Mouse (Mus musculus): ENCODE measurements around the gene Nrsn1. TPM values are rescaled to one million over a fixed set of nuclear protein-coding genes. Genes with fewer than 3 reads are reported as not detected.
"Not testable (repeated sequence)": the region's sequence is repeated elsewhere in the genome, so short reads cannot be mapped to it uniquely, and the experiment has no call there.

The Nrsn1 gene
- 9.4 and 9.8 TPM in 2 replicates for polyA plus RNA-seq (2016; fragmentation: Nextera tagmentation; extraction: Ambion mirVana)

DNA sequence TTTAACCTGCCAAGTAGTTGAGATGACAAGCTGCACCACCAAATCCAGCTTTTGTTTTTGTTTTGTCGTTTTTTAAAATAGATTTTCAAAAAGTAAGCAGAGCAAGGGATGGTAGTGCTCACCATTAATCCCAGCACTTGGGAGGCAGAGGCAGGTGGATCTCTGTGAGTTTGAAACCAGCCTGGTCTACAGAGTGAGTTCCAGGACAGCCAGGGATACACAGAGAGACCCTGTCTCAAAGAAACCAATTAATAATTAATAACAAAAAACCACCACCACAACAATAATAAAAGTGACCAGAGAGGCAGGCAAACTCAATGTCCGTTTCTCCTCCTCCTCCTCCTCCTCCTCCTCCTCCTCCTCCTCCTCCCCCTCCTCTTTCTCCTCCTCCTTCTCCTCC is at the start of gene Nrsn1:
TSS of gene Nrsn1 (minus strand) at position 101 of the 400 bp plus-strand sequence.
- H3K4me3 ChIP-seq, result peak within 1 kb of the TSS; percentile 57
- H3K9me3 ChIP-seq; DNase-seq (ENCODE audit: low spot score); H3K27me3 ChIP-seq (replicated peaks; ENCODE audit: low read depth, poor library complexity, severe bottlenecking); H3K36me3 ChIP-seq (replicated peaks): not testable (repeated sequence)
- WGBS, result 64% methylated on average over 2 of the region's 2 CpGs
- H3K4me1 ChIP-seq, result peaks cover 26% of the 10 kb centered on the region
- H3K27ac ChIP-seq (replicated peaks), result peak within 1 kb of the TSS; percentile 57; the same call in 1 of the 2 replicates

DNA sequence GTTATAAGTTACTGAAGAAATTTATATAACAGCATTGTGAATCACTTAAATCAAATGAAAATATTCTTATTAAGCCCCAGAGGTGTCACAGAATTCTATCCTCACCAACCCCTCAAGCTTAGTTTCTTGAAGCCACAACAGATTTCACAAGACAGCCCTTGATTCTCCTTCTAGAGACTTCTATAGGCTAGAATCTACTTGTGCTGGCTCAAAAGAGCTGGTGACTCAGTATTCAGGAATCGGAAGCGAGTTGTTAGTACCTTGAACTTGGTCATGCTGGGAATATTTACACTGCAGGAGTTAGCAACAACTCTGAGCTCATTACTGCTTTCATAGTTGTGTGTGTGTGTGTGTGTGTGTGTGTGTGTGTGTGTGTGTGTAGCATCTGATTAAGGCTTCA is 41.8 kb upstream of the Nrsn1 start:
- 91% methylated on average over 2 of the region's 2 CpGs for WGBS
- no peak overlapping the region for H3K4me3 ChIP-seq
- DNase-seq (ENCODE audit: low spot score), result no peak

DNA sequence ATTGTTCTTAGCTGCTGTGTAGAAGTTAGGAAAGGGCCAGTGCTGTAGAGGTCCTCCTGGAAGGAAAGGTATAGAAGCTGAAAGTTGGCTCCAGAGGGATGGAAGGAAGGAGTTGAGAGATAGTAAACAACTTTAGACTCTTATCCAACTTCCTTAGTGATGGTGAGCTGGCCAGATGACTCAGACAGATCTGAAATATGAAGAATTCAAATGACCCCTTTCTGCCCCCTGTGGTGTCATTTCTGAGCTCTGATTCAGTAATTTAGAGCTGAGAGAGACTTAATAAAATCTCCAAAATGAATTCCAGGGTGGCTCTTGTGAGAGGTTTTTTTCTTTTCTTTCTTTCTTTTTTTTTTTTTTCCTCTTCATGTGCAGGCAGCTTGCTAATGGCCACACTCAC is 39.8 kb upstream of the Nrsn1 start:
- Histone ChIP-seq H3K27me3 (replicated peaks; ENCODE audit: low read depth, poor library complexity, severe bottlenecking) (no peaks in the 10 kb centered on the region), H3K9me3 (no peaks in the 10 kb centered on the region), H3K4me1 (no peaks in the 10 kb centered on the region), H3K36me3 (replicated peaks) (no peaks in the 10 kb centered on the region), H3K27ac (replicated peaks) (no peak overlapping the region), H3K4me3 (no peak overlapping the region)
- no peak for DNase-seq (ENCODE audit: low spot score)

More for the DNA sequence above, 41.8 kb upstream of the Nrsn1 start:
- no peaks in the 10 kb centered on the region for H3K4me1 ChIP-seq
- no peak overlapping the region for H3K27ac ChIP-seq (replicated peaks)
- no peaks in the 10 kb centered on the region for H3K9me3 ChIP-seq
- H3K27me3 ChIP-seq (replicated peaks; ENCODE audit: low read depth, poor library complexity, severe bottlenecking), result no peaks in the 10 kb centered on the region
- no peaks in the 10 kb centered on the region for H3K36me3 ChIP-seq (replicated peaks)

DNA sequence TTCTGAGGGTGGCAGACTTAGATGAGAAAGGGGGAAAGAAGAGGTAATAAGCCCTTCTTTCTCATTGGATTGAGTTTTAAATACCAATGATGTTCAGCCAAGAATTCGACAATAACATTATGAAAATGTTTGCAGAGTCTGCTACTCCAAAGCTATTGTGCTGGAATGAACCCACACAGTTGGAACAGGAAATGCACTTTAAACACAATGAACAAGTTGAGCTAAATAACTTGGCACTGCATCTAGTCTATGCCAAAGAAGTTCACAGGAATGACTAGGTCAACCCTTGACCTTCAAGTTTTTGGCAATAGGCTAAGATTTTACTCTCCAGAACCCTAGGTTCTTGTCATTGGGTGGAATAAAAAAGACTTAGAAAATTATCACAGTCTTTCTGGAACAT is 18.4 kb upstream of the Nrsn1 start:
- no peaks in the 10 kb centered on the region for H3K36me3 ChIP-seq (replicated peaks)
- no peaks in the 10 kb centered on the region for H3K9me3 ChIP-seq
- no peak for DNase-seq (ENCODE audit: low spot score)
- H3K4me3 ChIP-seq, result no peak overlapping the region
- H3K27me3 ChIP-seq (replicated peaks; ENCODE audit: low read depth, poor library complexity, severe bottlenecking), result no peaks in the 10 kb centered on the region
- WGBS, result 88% methylated on average over 1 of the region's 1 CpGs
- H3K27ac ChIP-seq (replicated peaks), result no peak overlapping the region
- H3K4me1 ChIP-seq, result no peaks in the 10 kb centered on the region

DNA sequence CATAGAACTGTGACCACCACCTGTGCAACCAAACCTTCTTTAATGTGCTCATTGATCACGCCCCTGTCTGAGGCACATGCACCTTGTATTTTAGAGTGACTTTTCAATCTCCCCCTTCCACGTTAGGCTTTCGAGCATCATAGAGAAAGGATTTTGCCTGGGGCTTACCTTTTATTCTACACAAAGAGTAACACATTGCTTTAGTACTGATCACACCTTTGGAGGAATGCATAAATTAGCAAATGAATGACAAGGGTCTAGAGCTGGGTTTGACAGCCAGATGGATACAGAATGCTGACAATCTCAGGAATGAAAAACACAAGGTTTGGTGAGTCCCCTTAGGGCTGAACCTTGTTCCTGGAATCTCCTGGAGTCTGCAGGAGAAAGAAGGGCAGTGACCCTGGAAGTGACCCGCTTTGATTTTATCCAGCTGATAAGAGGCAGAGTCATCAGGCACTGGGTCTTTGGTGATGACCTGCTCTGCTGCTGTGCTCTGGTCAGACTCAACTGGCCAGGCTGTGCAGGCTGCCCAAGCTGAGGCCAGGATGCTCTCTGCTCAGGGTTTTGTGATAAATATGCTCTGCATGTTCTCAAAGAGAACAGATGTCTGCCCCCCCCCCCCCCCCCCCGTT is 4.7 kb upstream of the Nrsn1 start:
- peak; percentile 14 for DNase-seq (ENCODE audit: low spot score)
- Histone ChIP-seq H3K4me1 (peaks cover 15% of the 10 kb centered on the region), H3K36me3 (replicated peaks) (no peaks in the 10 kb centered on the region), H3K4me3 (no peak overlapping the region), H3K9me3 (no peaks in the 10 kb centered on the region), H3K27me3 (replicated peaks; ENCODE audit: low read depth, poor library complexity, severe bottlenecking) (no peaks in the 10 kb centered on the region), H3K27ac (replicated peaks) (no peak overlapping the region)
- 41% methylated on average over 5 of the region's 5 CpGs for WGBS

DNA sequence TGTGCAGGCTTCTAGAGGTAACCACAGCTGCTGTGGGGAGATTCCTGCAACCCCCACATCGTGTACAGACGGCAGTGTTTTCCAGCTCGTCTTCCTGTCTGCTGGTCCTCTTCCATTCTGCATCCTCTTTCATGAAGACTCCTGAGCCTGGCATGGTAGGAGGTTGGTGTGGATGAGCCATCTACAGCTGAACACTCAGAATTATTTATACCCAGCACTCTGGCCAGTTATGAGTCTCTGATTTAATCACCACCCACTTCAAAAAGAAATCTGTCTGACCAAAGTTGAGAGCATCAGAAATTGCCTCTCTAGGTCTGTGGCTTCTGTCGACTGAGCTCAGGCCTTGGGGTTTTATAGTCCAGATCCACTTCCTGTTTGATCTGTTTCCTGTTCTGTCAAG is 1.9 kb upstream of the Nrsn1 start:
- H3K4me1 ChIP-seq, result peaks cover 28% of the 10 kb centered on the region
- H3K36me3 ChIP-seq (replicated peaks), result no peaks in the 10 kb centered on the region
- no peak overlapping the region for H3K27ac ChIP-seq (replicated peaks)
- WGBS, result 71% methylated on average over 4 of the region's 4 CpGs
- no peak for DNase-seq (ENCODE audit: low spot score)
- no peak overlapping the region for H3K4me3 ChIP-seq
- H3K27me3 ChIP-seq (replicated peaks; ENCODE audit: low read depth, poor library complexity, severe bottlenecking), result no peaks in the 10 kb centered on the region
- H3K9me3 ChIP-seq, result no peaks in the 10 kb centered on the region

DNA sequence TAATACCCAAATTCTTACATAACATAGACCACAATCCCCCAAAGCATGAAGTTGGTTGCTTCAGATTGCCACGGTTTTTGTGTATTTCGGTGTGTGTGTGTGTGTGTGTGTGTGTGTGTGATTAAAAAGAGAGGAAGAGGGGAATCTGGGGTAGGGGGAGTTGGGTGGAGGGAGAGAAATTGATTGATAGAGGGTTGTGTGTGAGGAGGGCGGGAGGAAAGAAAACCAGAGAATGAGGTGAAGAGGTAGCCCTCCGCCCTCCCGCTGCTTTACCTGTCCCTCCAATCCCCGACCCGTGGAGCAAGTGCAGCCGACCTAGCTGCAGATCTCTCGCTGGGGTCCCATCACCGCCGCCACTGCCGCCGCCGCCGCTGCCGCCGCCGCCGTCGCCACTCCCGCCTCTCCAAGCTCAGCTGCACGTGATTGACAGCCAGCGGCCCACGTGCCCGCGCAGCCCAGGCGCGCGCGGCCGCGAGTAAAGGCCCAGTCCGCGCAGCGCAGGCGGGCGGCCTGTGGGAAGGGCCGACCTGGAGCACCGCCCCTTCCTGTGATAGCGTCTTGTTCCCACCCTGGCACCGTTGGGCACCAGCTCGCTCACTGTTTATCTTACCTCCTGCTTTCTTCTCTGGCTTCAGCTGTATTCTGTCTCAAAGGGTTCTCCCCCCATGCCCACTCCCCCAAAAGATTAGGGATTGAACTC is 583 bp downstream of the Nrsn1 start:
- WGBS, result 2% methylated on average over 40 of the region's 42 CpGs

DNA sequence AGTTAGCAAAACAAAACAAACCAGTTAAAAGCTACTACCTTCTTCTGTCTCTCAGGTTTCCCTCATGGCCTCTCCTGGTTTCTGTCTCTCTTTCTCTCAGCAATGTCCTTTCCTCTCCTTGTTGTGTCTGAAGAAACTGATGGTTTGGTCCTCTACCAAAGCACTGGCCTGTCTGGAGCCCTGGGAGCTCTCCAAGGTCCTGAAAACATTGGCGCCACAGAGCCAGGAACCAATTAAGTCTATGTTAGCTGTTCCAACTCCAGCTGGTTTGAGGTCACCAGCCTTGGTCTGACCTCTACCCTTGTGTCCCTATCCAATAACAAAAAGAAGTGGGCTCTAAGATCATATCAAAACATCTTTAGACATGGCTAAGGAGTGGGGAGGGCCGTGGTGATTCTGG is 1.3 kb downstream of the Nrsn1 start:
- peak; percentile 85 for DNase-seq (ENCODE audit: low spot score)
- Histone ChIP-seq H3K4me3 (peak overlapping the region; percentile 57), H3K36me3 (replicated peaks) (no peaks in the 10 kb centered on the region), H3K9me3 (no peaks in the 10 kb centered on the region), H3K27ac (replicated peaks) (no peak overlapping the region), H3K4me1 (peaks cover 16% of the 10 kb centered on the region), H3K27me3 (replicated peaks; ENCODE audit: low read depth, poor library complexity, severe bottlenecking) (no peaks in the 10 kb centered on the region)
- WGBS, result 4% methylated on average over 2 of the region's 2 CpGs

More for the DNA sequence above, 583 bp downstream of the Nrsn1 start:
- no peaks in the 10 kb centered on the region for H3K36me3 ChIP-seq (replicated peaks)
- peaks cover 19% of the 10 kb centered on the region for H3K4me1 ChIP-seq
- peak; percentile 90 for DNase-seq (ENCODE audit: low spot score)
- H3K9me3 ChIP-seq, result no peaks in the 10 kb centered on the region
- H3K27me3 ChIP-seq (replicated peaks; ENCODE audit: low read depth, poor library complexity, severe bottlenecking), result no peaks in the 10 kb centered on the region
- H3K4me3 ChIP-seq, result peak overlapping the region; percentile 57
- H3K27ac ChIP-seq (replicated peaks), result peak overlapping the region; percentile 57; the same call in 1 of the 2 replicates

DNA sequence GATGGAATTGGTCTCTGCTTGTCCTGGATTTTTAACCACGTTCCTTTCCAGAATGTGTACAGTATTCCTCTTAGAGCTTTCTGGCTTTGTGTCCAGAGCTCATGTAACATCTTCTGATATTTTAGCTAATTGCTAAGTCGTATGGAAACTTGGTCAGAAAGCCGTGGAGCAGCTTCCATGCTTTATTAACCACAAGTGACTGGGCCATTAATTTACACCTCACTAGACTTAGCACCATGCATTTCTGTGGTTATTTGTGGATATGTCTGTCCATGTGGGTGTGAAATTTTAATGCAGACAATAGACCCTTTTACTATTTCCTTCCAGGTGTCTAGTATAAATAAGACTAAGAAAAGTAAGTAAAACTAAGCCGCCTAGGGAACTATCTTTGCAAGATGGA is 7.6 kb downstream of the Nrsn1 start:
- Histone ChIP-seq H3K36me3 (replicated peaks) (no peaks in the 10 kb centered on the region), H3K4me3 (no peak overlapping the region), H3K9me3 (no peaks in the 10 kb centered on the region), H3K27me3 (replicated peaks; ENCODE audit: low read depth, poor library complexity, severe bottlenecking) (no peaks in the 10 kb centered on the region), H3K27ac (replicated peaks) (no peak overlapping the region), H3K4me1 (peaks cover 12% of the 10 kb centered on the region)
- WGBS, result 79% methylated on average over 4 of the region's 4 CpGs
- no peak for DNase-seq (ENCODE audit: low spot score)

DNA sequence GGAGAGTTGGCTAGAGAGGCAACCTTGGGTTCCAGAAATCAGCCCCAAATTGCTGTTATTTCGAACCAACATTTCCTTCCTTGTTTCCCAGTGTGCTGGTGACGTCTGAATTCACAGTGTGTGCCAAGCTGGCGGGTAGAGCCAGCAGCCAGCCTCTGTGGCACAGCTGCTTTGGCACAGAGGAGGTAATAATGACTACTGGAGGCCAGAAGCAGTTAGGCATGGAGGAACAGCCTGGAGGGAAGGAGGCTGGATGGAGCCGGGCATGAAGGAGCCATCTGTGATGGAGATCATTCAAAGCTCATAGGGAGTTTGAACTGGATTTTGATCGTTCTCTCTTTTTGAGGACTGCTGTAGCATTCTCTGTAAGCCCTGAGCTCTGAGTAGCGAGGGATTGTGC is 12.7 kb downstream of the Nrsn1 start:
- WGBS, result 89% methylated on average over 6 of the region's 6 CpGs
- no peak for DNase-seq (ENCODE audit: low spot score)
- H3K4me3 ChIP-seq, result no peak overlapping the region
- H3K36me3 ChIP-seq (replicated peaks), result no peaks in the 10 kb centered on the region
- no peaks in the 10 kb centered on the region for H3K27me3 ChIP-seq (replicated peaks; ENCODE audit: low read depth, poor library complexity, severe bottlenecking)
- no peak overlapping the region for H3K27ac ChIP-seq (replicated peaks)
- H3K4me1 ChIP-seq, result peaks cover 12% of the 10 kb centered on the region
- no peaks in the 10 kb centered on the region for H3K9me3 ChIP-seq

DNA sequence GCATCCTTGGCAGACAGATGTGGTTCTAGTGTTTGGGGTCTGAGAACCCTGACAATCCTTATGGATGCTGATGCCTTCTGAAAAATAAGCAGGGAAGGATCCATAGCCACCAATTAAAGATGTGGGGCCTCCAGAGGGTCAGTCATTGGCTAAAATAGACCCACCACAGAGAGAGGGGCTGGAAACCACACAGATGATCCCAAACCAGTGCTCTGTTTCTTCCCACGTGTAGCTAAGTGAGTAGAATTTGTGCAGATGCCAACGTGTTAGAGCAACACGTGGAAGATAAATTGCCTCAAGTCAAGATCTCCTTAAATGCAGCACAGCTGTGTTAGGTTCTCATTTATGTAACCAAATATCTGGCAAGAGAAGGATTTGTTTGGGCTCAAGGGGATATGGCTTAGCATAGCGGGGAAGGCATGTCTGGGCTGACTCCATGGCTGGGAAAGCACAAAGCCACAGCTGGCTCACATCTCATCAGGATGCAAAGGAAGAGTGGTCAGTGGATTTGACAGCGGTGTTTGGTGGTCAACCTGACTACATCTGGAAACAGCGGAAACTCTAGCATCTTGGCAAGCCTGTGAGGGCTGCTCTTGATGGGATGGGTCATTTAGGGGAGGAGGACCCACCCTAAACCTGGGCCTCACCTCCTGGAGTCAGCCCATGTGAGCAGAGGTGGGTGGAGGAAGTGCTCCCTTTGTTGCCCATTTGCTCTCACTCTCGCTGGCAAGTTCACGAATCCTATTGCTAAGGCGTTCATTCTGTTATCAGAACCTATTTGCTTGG is 15.6 kb downstream of the Nrsn1 start:
- Histone ChIP-seq H3K4me3 (no peak overlapping the region), H3K27me3 (replicated peaks; ENCODE audit: low read depth, poor library complexity, severe bottlenecking) (no peaks in the 10 kb centered on the region), H3K36me3 (replicated peaks) (no peaks in the 10 kb centered on the region), H3K27ac (replicated peaks) (no peak overlapping the region), H3K4me1 (no peaks in the 10 kb centered on the region), H3K9me3 (no peaks in the 10 kb centered on the region)
- DNase-seq (ENCODE audit: low spot score), result peak; percentile 20
- 72% methylated on average over 9 of the region's 9 CpGs for WGBS

DNA sequence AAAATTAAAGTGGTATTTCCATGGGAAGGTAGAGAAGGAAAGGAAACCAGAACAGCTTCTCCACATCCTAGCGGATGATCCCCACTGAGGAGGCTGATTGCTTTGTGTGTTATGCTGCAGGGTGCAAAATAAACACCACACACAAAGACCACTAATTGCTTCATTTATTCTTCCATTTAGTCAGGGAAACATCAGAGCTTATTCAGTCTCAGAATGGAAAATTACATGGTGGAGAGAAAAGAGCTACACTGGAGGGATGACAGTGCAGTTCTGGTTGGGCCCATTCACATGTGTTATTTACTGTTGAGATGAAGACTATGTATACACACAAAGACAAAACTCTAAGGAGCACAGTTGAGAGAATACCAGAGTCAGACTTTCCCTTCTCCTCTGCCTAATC is 18.4 kb downstream of the Nrsn1 start:
- no peak overlapping the region for H3K27ac ChIP-seq (replicated peaks)
- no peaks in the 10 kb centered on the region for H3K9me3 ChIP-seq
- no peaks in the 10 kb centered on the region for H3K27me3 ChIP-seq (replicated peaks; ENCODE audit: low read depth, poor library complexity, severe bottlenecking)
- H3K36me3 ChIP-seq (replicated peaks), result no peaks in the 10 kb centered on the region
- no peak for DNase-seq (ENCODE audit: low spot score)
- WGBS, result 84% methylated on average over 1 of the region's 1 CpGs
- no peaks in the 10 kb centered on the region for H3K4me1 ChIP-seq
- no peak overlapping the region for H3K4me3 ChIP-seq

All from embryonic facial prominence, embryonic 10.5 days (tissue).